8 mouse cellular contexts compared by ENCODE assay signal in the genomic region with DNA sequence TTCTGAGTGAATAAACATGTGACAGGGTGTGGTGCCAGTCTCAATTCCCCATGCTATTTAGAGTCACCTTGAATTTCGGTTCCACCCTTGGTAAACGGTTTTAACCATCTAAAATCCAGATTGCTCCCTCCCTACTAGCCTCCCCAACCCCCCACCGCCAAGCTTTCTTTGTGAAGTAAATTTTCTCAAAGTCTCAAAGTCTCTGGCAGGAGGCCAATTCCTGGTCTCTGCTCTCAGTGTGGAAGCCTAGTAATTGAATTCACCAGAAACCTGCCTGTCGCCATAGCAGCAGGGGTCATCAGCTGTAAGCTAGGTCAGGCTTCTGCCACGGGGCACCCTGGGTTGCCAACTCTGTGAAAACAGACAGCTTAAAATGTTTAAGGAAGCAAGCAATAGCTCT. TPM values are rescaled to one million over a fixed set of nuclear protein-coding genes. Genes with fewer than 3 reads are reported as not detected.
DNase-seq lines count a peak whose midpoint lies in the region; ATAC-seq and TF ChIP-seq lines count a peak whose summit lies in the region.

No protein-coding gene starts in this region.

- no peak overlapping the region for H3K9ac ChIP-seq in ES-Bruce4 (ENCODE audit: low read depth, poor library complexity, severe bottlenecking)
- H3K9ac ChIP-seq in forebrain, embryonic 13.5 days: 0 out of 2 replicates have a peak overlapping the region, but pooled peaks have one; percentile 0
- H3K9ac ChIP-seq in kidney, postnatal 0 days (ENCODE audit: low read depth, low read length): no peak overlapping the region
- no peak overlapping the region for H3K9ac ChIP-seq in neural tube, embryonic 11.5 days (ENCODE audit: low read length)

- H3K4me2 ChIP-seq in forebrain, embryonic 13.5 days: peak overlapping the region; percentile 15
- no peak overlapping the region for H3K4me2 ChIP-seq in kidney, postnatal 0 days (ENCODE audit: low read length)
- H3K4me2 ChIP-seq in neural tube, embryonic 11.5 days (ENCODE audit: low read depth): no peak overlapping the region

- DNase-seq in cerebellum, adult 9-11 months: peak; percentile 21
- DNase-seq in cerebellum, adult 8-10 months: no peak
- peak; percentile 47 for DNase-seq in kidney, postnatal 0 days (ENCODE audit: low spot score)
- DNase-seq in neural tube, embryonic 11.5 days (ENCODE audit: low spot score): peak; percentile 81
- no peak for DNase-seq in gastrocnemius, adult 8-10 months (ENCODE audit: low spot score in 2 of 2)

- 0 out of 2 replicates have a peak, but pooled peaks have one; percentile 13 for TF ChIP-seq EP300 in ES-Bruce4 (IDR thresholded peaks at IDR 0.05; ENCODE audit: insufficient read depth, low read depth, low read length)

- no peak overlapping the region for H3K4me3 ChIP-seq in ES-Bruce4 (ENCODE audit: low read depth, low read length)
- no peak overlapping the region for H3K4me3 ChIP-seq in forebrain, embryonic 13.5 days
- no peak overlapping the region for H3K4me3 ChIP-seq in kidney, postnatal 0 days (replicated peaks; ENCODE audit: low read depth, low read length)
- no peak overlapping the region for H3K4me3 ChIP-seq in neural tube, embryonic 11.5 days (ENCODE audit: low read depth, low read length)

- peak; percentile 79 for ATAC-seq in forebrain, embryonic 13.5 days
- ATAC-seq in kidney, postnatal 0 days (replicated peaks; ENCODE audit: low FRiP score, low read depth): no peak; the same call in 1 of the 2 replicates
- ATAC-seq in neural tube, embryonic 11.5 days (ENCODE audit: insufficient read depth, low FRiP score, low TSS enrichment): peak; percentile 80
- no peak for ATAC-seq in erythroid progenitor cell, adult 5-6 weeks (replicated peaks; ENCODE audit: low FRiP score, poor library complexity, severe bottlenecking)

- no peaks in the 10 kb centered on the region for H3K4me1 ChIP-seq in ES-Bruce4 (ENCODE audit: control insufficient read depth, insufficient read depth, low read length)
- H3K4me1 ChIP-seq in forebrain, embryonic 13.5 days: peaks cover 40% of the 10 kb centered on the region
- no peaks in the 10 kb centered on the region for H3K4me1 ChIP-seq in kidney, postnatal 0 days (replicated peaks; ENCODE audit: insufficient read depth, low read length)
- H3K4me1 ChIP-seq in neural tube, embryonic 11.5 days (ENCODE audit: control insufficient read depth, insufficient read depth, low read length): peaks cover 10% of the 10 kb centered on the region

- H3K27me3 ChIP-seq in ES-Bruce4 (ENCODE audit: control insufficient read depth, insufficient read depth, low read length, poor library complexity, severe bottlenecking): no peaks in the 10 kb centered on the region
- no peaks in the 10 kb centered on the region for H3K27me3 ChIP-seq in forebrain, embryonic 13.5 days
- H3K27me3 ChIP-seq in kidney, postnatal 0 days (ENCODE audit: insufficient read depth, low read length): no peaks in the 10 kb centered on the region
- no peaks in the 10 kb centered on the region for H3K27me3 ChIP-seq in neural tube, embryonic 11.5 days (ENCODE audit: control insufficient read depth, insufficient read depth, low read length)

- under 1% methylated on average over 5 of the region's 5 CpGs for WGBS in forebrain, embryonic 13.5 days
- WGBS in kidney, postnatal 0 days: 3% methylated on average over 5 of the region's 5 CpGs
- 5% methylated on average over 5 of the region's 5 CpGs for WGBS in neural tube, embryonic 11.5 days

- TF ChIP-seq CTCF in ES-Bruce4 (IDR thresholded peaks at IDR 0.05; ENCODE audit: low read depth, low read length): no peak
- TF ChIP-seq CTCF in kidney, postnatal 0 days (IDR thresholded peaks at IDR 0.05; ENCODE audit: low read depth): no peak

- TF ChIP-seq POLR2A in ES-Bruce4 (IDR thresholded peaks at IDR 0.05; ENCODE audit: insufficient read depth, low read length): no peak

- H3K27ac ChIP-seq in ES-Bruce4 (ENCODE audit: insufficient read depth, low read length): peak overlapping the region; percentile 92
- peak overlapping the region; percentile 82 for H3K27ac ChIP-seq in forebrain, embryonic 13.5 days
- no peak overlapping the region for H3K27ac ChIP-seq in kidney, postnatal 0 days
- H3K27ac ChIP-seq in neural tube, embryonic 11.5 days (ENCODE audit: low read depth, low read length): no peak overlapping the region

- H3K9me3 ChIP-seq in ES-Bruce4 (replicated peaks; ENCODE audit: control insufficient read depth, insufficient read depth, low read length, poor library complexity, severe bottlenecking): no peaks in the 10 kb centered on the region
- no peaks in the 10 kb centered on the region for H3K9me3 ChIP-seq in forebrain, embryonic 13.5 days (replicated peaks)
- H3K9me3 ChIP-seq in kidney, postnatal 0 days (replicated peaks; ENCODE audit: low read length): no peaks in the 10 kb centered on the region
- no peaks in the 10 kb centered on the region for H3K9me3 ChIP-seq in neural tube, embryonic 11.5 days (ENCODE audit: control insufficient read depth, low read length)

- no peaks in the 10 kb centered on the region for H3K36me3 ChIP-seq in ES-Bruce4 (ENCODE audit: control insufficient read depth, insufficient read depth, low read length, poor library complexity, severe bottlenecking)
- no peaks in the 10 kb centered on the region for H3K36me3 ChIP-seq in forebrain, embryonic 13.5 days (ENCODE audit: poor library complexity, severe bottlenecking)
- H3K36me3 ChIP-seq in kidney, postnatal 0 days (ENCODE audit: insufficient read depth, low read length): no peaks in the 10 kb centered on the region
- H3K36me3 ChIP-seq in neural tube, embryonic 11.5 days (ENCODE audit: control insufficient read depth, insufficient read depth, low read length): no peaks in the 10 kb centered on the region

RNA-seq across cellular contexts. Expression of a gene that starts 12.2 kb away (rescaled TPM):
- polyA plus RNA-seq in ES-Bruce4 (2011; ENCODE audit: insufficient read depth, insufficient read length, low read depth, missing spikeins): not detected in 2 replicates
- 1.4 and 1.7 TPM in 2 replicates for polyA plus RNA-seq in forebrain, embryonic 13.5 days (2015; fragmentation: Nextera tagmentation; extraction: Ambion mirVana)
- polyA plus RNA-seq in kidney, postnatal 0 days (2015; fragmentation: Nextera tagmentation; extraction: Ambion mirVana): 0.77 and 1.4 TPM in 2 replicates
- polyA plus RNA-seq in neural tube, embryonic 11.5 days (2014; fragmentation: Nextera tagmentation; extraction: Ambion mirVana): 0.17 and 0.19 TPM in 2 replicates
- 10 to 100 TPM in 3 of 4 experiments, 1 to 10 TPM in 1; 9.5 to 19.3 (median 15.2) TPM for total RNA-seq in gastrocnemius, adult 8-10 months (2022)
- not detected in 2 replicates for total RNA-seq in erythroid progenitor cell, adult 5-6 weeks (2015; ENCODE audit: low replicate concordance)
- total RNA-seq in erythroid progenitor cell, adult 5-6 weeks (2017; ENCODE audit: low replicate concordance): not detected in 2 replicates

RNA-seq across cellular contexts. Expression of a gene that starts 21.4 kb away (rescaled TPM):
- not detected in 2 replicates for polyA plus RNA-seq in ES-Bruce4 (2011; ENCODE audit: insufficient read depth, insufficient read length, low read depth, missing spikeins)
- 2.4 and 3.3 TPM in 2 replicates for polyA plus RNA-seq in forebrain, embryonic 13.5 days (2015; fragmentation: Nextera tagmentation; extraction: Ambion mirVana)
- 0.72 and 0.88 TPM in 2 replicates for polyA plus RNA-seq in kidney, postnatal 0 days (2015; fragmentation: Nextera tagmentation; extraction: Ambion mirVana)
- 0.64 and 1.5 TPM in 2 replicates for polyA plus RNA-seq in neural tube, embryonic 11.5 days (2014; fragmentation: Nextera tagmentation; extraction: Ambion mirVana)
- under 1 TPM in 1 of 4 experiments, not detected in 3; 0.17 TPM for total RNA-seq in gastrocnemius, adult 8-10 months (2022)
- total RNA-seq in erythroid progenitor cell, adult 5-6 weeks (2015; ENCODE audit: low replicate concordance): 39.8 and 45.4 TPM in 2 replicates
- 23.1 and 46.1 TPM in 2 replicates for total RNA-seq in erythroid progenitor cell, adult 5-6 weeks (2017; ENCODE audit: low replicate concordance)

RNA-seq across cellular contexts. Expression of a gene that starts 29.9 kb away (rescaled TPM):
- 159 and 161 TPM in 2 replicates for polyA plus RNA-seq in ES-Bruce4 (2011; ENCODE audit: insufficient read depth, insufficient read length, low read depth, missing spikeins)
- polyA plus RNA-seq in forebrain, embryonic 13.5 days (2015; fragmentation: Nextera tagmentation; extraction: Ambion mirVana): 422 and 512 TPM in 2 replicates
- 678 and 744 TPM in 2 replicates for polyA plus RNA-seq in kidney, postnatal 0 days (2015; fragmentation: Nextera tagmentation; extraction: Ambion mirVana)
- polyA plus RNA-seq in neural tube, embryonic 11.5 days (2014; fragmentation: Nextera tagmentation; extraction: Ambion mirVana): 320 and 333 TPM in 2 replicates
- total RNA-seq in gastrocnemius, adult 8-10 months (2022): 100 to 1,000 TPM; 261 to 279 (median 268) TPM
- total RNA-seq in erythroid progenitor cell, adult 5-6 weeks (2015; ENCODE audit: low replicate concordance): 77.1 and 89.3 TPM in 2 replicates
- 37.2 and 116 TPM in 2 replicates for total RNA-seq in erythroid progenitor cell, adult 5-6 weeks (2017; ENCODE audit: low replicate concordance)

RNA-seq across cellular contexts. Expression of a gene that starts 51.1 kb away (rescaled TPM):
- 59.2 and 64.2 TPM in 2 replicates for polyA plus RNA-seq in ES-Bruce4 (2011; ENCODE audit: insufficient read depth, insufficient read length, low read depth, missing spikeins)
- polyA plus RNA-seq in forebrain, embryonic 13.5 days (2015; fragmentation: Nextera tagmentation; extraction: Ambion mirVana): 53.5 and 54.1 TPM in 2 replicates
- 36.4 and 37.4 TPM in 2 replicates for polyA plus RNA-seq in kidney, postnatal 0 days (2015; fragmentation: Nextera tagmentation; extraction: Ambion mirVana)
- 65.2 and 66.6 TPM in 2 replicates for polyA plus RNA-seq in neural tube, embryonic 11.5 days (2014; fragmentation: Nextera tagmentation; extraction: Ambion mirVana)
- 10 to 100 TPM; 24.8 to 29.8 (median 25.7) TPM for total RNA-seq in gastrocnemius, adult 8-10 months (2022)
- total RNA-seq in erythroid progenitor cell, adult 5-6 weeks (2015; ENCODE audit: low replicate concordance): 29.3 and 41.4 TPM in 2 replicates
- total RNA-seq in erythroid progenitor cell, adult 5-6 weeks (2017; ENCODE audit: low replicate concordance): 14.4 and 20.3 TPM in 2 replicates

RNA-seq across cellular contexts. Expression of a gene that starts 58.3 kb away (rescaled TPM):
- polyA plus RNA-seq in ES-Bruce4 (2011; ENCODE audit: insufficient read depth, insufficient read length, low read depth, missing spikeins): 58.5 and 59.6 TPM in 2 replicates
- 28.3 and 30.8 TPM in 2 replicates for polyA plus RNA-seq in forebrain, embryonic 13.5 days (2015; fragmentation: Nextera tagmentation; extraction: Ambion mirVana)
- polyA plus RNA-seq in kidney, postnatal 0 days (2015; fragmentation: Nextera tagmentation; extraction: Ambion mirVana): 25.8 and 27.1 TPM in 2 replicates
- polyA plus RNA-seq in neural tube, embryonic 11.5 days (2014; fragmentation: Nextera tagmentation; extraction: Ambion mirVana): 33.5 and 35.9 TPM in 2 replicates
- total RNA-seq in gastrocnemius, adult 8-10 months (2022): 1 to 10 TPM; 1.9 to 3.9 (median 3.6) TPM
- total RNA-seq in erythroid progenitor cell, adult 5-6 weeks (2015; ENCODE audit: low replicate concordance): 19.3 and 32.8 TPM in 2 replicates
- total RNA-seq in erythroid progenitor cell, adult 5-6 weeks (2017; ENCODE audit: low replicate concordance): 8.5 and 9.8 TPM in 2 replicates

Comparison
In these comparisons a context has a peak if more than half of its experiments do, and no peak if none do; other contexts are left out.
1. DNase-seq: peak in cerebellum, adult 9-11 months (single experiment), kidney, postnatal 0 days (single experiment) and neural tube, embryonic 11.5 days (single experiment); none in cerebellum, adult 8-10 months (single experiment) and gastrocnemius, adult 8-10 months (0 of 2).
2. H3K27ac ChIP-seq: peak in ES-Bruce4 (single experiment) and forebrain, embryonic 13.5 days (single experiment); none in kidney, postnatal 0 days (single experiment) and neural tube, embryonic 11.5 days (single experiment).
3. ATAC-seq: peak in forebrain, embryonic 13.5 days (single experiment) and neural tube, embryonic 11.5 days (single experiment); none in kidney, postnatal 0 days (single experiment) and erythroid progenitor cell, adult 5-6 weeks (single experiment).